Comparison of ENCODE assay signal across 18 mouse cellular contexts in genomic region chr2:131200710-131201109, GRCm38 (mm10).
"Had no signal": no experiment of that assay in that cellular context is flagged by ENCODE, and none has a peak within 500 bp of the region (broad histone marks: within the 10 kb centered on the region; RNA-seq: fewer than 3 reads in every experiment).

No protein-coding gene starts in this region.

- H3K9me3 ChIP-seq: midbrain, embryonic 10.5 days; midbrain, embryonic 12.5 days; neural tube, embryonic 13.5 days; neural tube, embryonic 15.5 days had no signal

- H3K4me2 ChIP-seq: lung, embryonic 14.5 days; midbrain, embryonic 12.5 days; neural tube, embryonic 13.5 days; neural tube, embryonic 15.5 days had no signal

- H3K9ac ChIP-seq: lung, embryonic 14.5 days; midbrain, embryonic 12.5 days; neural tube, embryonic 13.5 days; neural tube, embryonic 15.5 days had no signal

- H3K4me1 ChIP-seq: midbrain, embryonic 12.5 days; neural tube, embryonic 15.5 days had no signal

- ATAC-seq: midbrain, embryonic 16.5 days had no signal

- DNase-seq: lung, embryonic 14.5 days; lung, postnatal 10 days; lung, postnatal 4 days; midbrain, embryonic 14.5 days; retina, postnatal 1 day; right cerebral cortex, adult 18-20 months; right cerebral cortex, postnatal 25 days; right cerebral cortex, postnatal 4 days; spleen, adult 18-20 months; thymus, adult 18-20 months; thymus, postnatal 14 days; thymus, postnatal 36 days had no signal

- H3K27ac ChIP-seq: midbrain, embryonic 10.5 days; midbrain, embryonic 12.5 days; neural tube, embryonic 13.5 days; neural tube, embryonic 15.5 days had no signal

- H3K27me3 ChIP-seq: midbrain, embryonic 12.5 days; neural tube, embryonic 13.5 days; neural tube, embryonic 15.5 days had no signal

- H3K4me3 ChIP-seq: midbrain, embryonic 10.5 days; midbrain, embryonic 12.5 days; myocyte; neural tube, embryonic 13.5 days; neural tube, embryonic 15.5 days had no signal
